Mouse (Mus musculus) G1E (cell line): Measurements from ENCODE around the gene Zfp607a.

Experiments
- CTCF ChIP-seq: IDR thresholded peaks from 2 replicates; pipeline ENCODE4 v1.5.1; 2012; ENCODE audit warnings: low read depth, low read length, inconsistent platforms, mixed read lengths
- GATA1 ChIP-seq: IDR thresholded peaks from 2 replicates; pipeline ENCODE4 v1.6.1; 2012; ENCODE audit warnings: borderline replicate concordance, low read length, inconsistent platforms, mixed read lengths
- GATA2 ChIP-seq: IDR thresholded peaks from 2 replicates; pipeline ENCODE4 v1.6.1; 2012; ENCODE audit warnings: low read depth, low read length, inconsistent platforms, borderline replicate concordance
- POLR2AphosphoS5 ChIP-seq: IDR thresholded peaks from 2 replicates; pipeline ENCODE4 v1.6.1; 2012; ENCODE audit warnings: low read depth, low read length, inconsistent platforms; ENCODE audit not compliant: insufficient replicate concordance
- TAL1 ChIP-seq: conservative IDR thresholded peaks from 2 replicates; pipeline ENCODE4 v1.6.1; 2012; ENCODE audit warnings: low read depth, low read length, inconsistent platforms, mixed read lengths

DNA sequence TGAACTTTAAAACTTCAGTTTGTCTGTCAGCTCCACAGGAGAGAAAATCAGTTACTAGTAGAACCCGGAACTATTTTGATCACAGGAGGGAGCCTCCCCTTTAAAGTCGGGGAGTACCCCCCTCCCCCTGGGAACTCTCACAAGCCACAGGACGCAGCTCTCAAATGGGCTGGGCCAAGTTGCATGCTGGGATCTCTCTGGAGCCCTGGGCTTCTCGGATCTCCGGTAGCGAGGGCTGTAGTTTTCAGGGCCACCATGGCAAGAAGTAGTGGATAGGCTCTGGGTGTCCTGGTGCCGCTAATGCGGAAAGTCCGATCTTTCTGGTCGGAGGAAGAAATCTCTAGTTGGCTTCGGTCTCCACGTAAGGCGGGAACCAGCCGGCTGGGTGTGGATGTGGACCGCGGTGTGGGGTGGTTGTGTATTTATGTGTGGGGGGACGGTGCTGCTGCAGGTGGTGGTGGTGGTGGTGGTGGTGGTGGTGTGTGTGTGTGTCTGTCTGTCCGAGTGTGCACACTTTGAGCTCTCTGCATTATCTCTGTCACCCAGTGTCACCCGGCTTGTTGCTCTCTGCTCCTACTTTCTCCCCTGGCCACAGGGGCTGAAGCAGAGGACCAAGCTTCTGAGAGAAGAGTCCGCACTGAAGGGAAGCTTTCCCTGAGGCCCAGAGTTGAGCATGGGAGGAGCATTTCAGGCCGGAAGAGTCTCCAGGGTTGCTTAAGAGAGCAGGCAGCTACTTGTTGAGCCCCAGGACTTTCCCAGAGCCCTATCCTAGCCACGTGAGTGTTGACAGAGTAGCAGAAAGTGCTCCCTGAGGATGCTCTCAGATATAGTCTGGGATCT, 3.3 kb downstream of the Zfp607a start:
- TF ChIP-seq CTCF (no peak), POLR2AphosphoS5 (no peak), GATA1 (no peak), TAL1 (no peak), GATA2 (no peak)
